Mouse (Mus musculus): ENCODE data around the gene Cdx2. TPM values are rescaled to one million over a fixed set of nuclear protein-coding genes. Genes with fewer than 3 reads are reported as not detected.

Gene Cdx2
- polyA plus RNA-seq, 1 experiment from 2014 or later: not detected

- H3K4me2 ChIP-seq: no peak overlapping the region
- peaks cover 39% of the 10 kb centered on the region for H3K27me3 ChIP-seq (ENCODE audit: control insufficient read depth, insufficient read depth, low read length)
- H3K9ac ChIP-seq (ENCODE audit: low read depth, low read length): no peak overlapping the region
- whole genome bisulfite sequencing (ENCODE audit: insufficient replicate concordance): 11% methylated on average over 17 of the region's 17 CpGs
- peak; percentile 43; the same call in 1 of the 2 replicates for ATAC-seq (replicated peaks; ENCODE audit: insufficient number of reproducible peaks, low FRiP score, low TSS enrichment)
- no peak overlapping the region for H3K4me3 ChIP-seq (ENCODE audit: low read depth, low read length)
- no peak overlapping the region for H3K27ac ChIP-seq (ENCODE audit: low read depth, low read length)
- no peaks in the 10 kb centered on the region for H3K4me1 ChIP-seq (ENCODE audit: control insufficient read depth, insufficient read depth, low read length)
- H3K36me3 ChIP-seq (ENCODE audit: control insufficient read depth, insufficient read depth, low read length): no peaks in the 10 kb centered on the region
- H3K9me3 ChIP-seq (replicated peaks; ENCODE audit: control insufficient read depth, low read length): no peaks in the 10 kb centered on the region
Measured at GRCm38 (mm10) chr5:147323237-147323917, 16.3 kb upstream of the Cdx2 start.

- peaks cover 51% of the 10 kb centered on the region for H3K27me3 ChIP-seq (ENCODE audit: control insufficient read depth, insufficient read depth, low read length)
- H3K4me2 ChIP-seq: no peak within 1 kb of the TSS
- no peak for ATAC-seq (replicated peaks; ENCODE audit: insufficient number of reproducible peaks, low FRiP score, low TSS enrichment)
- no peaks in the 10 kb centered on the region for H3K9me3 ChIP-seq (replicated peaks; ENCODE audit: control insufficient read depth, low read length)
- H3K36me3 ChIP-seq (ENCODE audit: control insufficient read depth, insufficient read depth, low read length): no peaks in the 10 kb centered on the region
- H3K4me1 ChIP-seq (ENCODE audit: control insufficient read depth, insufficient read depth, low read length): no peaks in the 10 kb centered on the region
- no peak within 1 kb of the TSS for H3K27ac ChIP-seq (ENCODE audit: low read depth, low read length)
- WGBS (ENCODE audit: insufficient replicate concordance): 67% methylated on average over 8 of the region's 8 CpGs
- H3K9ac ChIP-seq (ENCODE audit: low read depth, low read length): no peak within 1 kb of the TSS
- H3K4me3 ChIP-seq (ENCODE audit: low read depth, low read length): no peak within 1 kb of the TSS
Measured at GRCm38 (mm10) chr5:147322183-147322582, 15.1 kb upstream of the Cdx2 start, which contains the start of gene Urad. TSS of gene Urad (minus strand) at chr5:147322440.

- Histone ChIP-seq H3K4me1 (ENCODE audit: control insufficient read depth, insufficient read depth, low read length) (no peaks in the 10 kb centered on the region), H3K27ac (ENCODE audit: low read depth, low read length) (no peak overlapping the region), H3K9ac (ENCODE audit: low read depth, low read length) (no peak overlapping the region), H3K27me3 (ENCODE audit: control insufficient read depth, insufficient read depth, low read length) (peaks cover 75% of the 10 kb centered on the region), H3K36me3 (ENCODE audit: control insufficient read depth, insufficient read depth, low read length) (no peaks in the 10 kb centered on the region), H3K9me3 (replicated peaks; ENCODE audit: control insufficient read depth, low read length) (no peaks in the 10 kb centered on the region), H3K4me2 (no peak overlapping the region), H3K4me3 (ENCODE audit: low read depth, low read length) (no peak overlapping the region)
- ATAC-seq (replicated peaks; ENCODE audit: insufficient number of reproducible peaks, low FRiP score, low TSS enrichment): no peak
Measured at GRCm38 (mm10) chr5:147319653-147320052, 12.6 kb upstream of the Cdx2 start.

- no peak overlapping the region for H3K9ac ChIP-seq (ENCODE audit: low read depth, low read length)
- no peak overlapping the region for H3K27ac ChIP-seq (ENCODE audit: low read depth, low read length)
- no peak overlapping the region for H3K4me3 ChIP-seq (ENCODE audit: low read depth, low read length)
- no peak overlapping the region for H3K4me2 ChIP-seq
- no peaks in the 10 kb centered on the region for H3K36me3 ChIP-seq (ENCODE audit: control insufficient read depth, insufficient read depth, low read length)
- H3K9me3 ChIP-seq (replicated peaks; ENCODE audit: control insufficient read depth, low read length): no peaks in the 10 kb centered on the region
- WGBS (ENCODE audit: insufficient replicate concordance): 23% methylated on average over 7 of the region's 7 CpGs
- peaks cover 92% of the 10 kb centered on the region for H3K27me3 ChIP-seq (ENCODE audit: control insufficient read depth, insufficient read depth, low read length)
- no peaks in the 10 kb centered on the region for H3K4me1 ChIP-seq (ENCODE audit: control insufficient read depth, insufficient read depth, low read length)
- ATAC-seq (replicated peaks; ENCODE audit: insufficient number of reproducible peaks, low FRiP score, low TSS enrichment): no peak
Measured at GRCm38 (mm10) chr5:147317991-147318390, 10.9 kb upstream of the Cdx2 start.

GRCm38 (mm10) chr5:147317321-147317720, 10.3 kb upstream of the Cdx2 start:
- Histone ChIP-seq H3K4me3 (ENCODE audit: low read depth, low read length) (no peak overlapping the region), H3K9ac (ENCODE audit: low read depth, low read length) (no peak overlapping the region), H3K36me3 (ENCODE audit: control insufficient read depth, insufficient read depth, low read length) (no peaks in the 10 kb centered on the region), H3K27ac (ENCODE audit: low read depth, low read length) (no peak overlapping the region), H3K9me3 (replicated peaks; ENCODE audit: control insufficient read depth, low read length) (no peaks in the 10 kb centered on the region), H3K4me2 (no peak overlapping the region), H3K27me3 (ENCODE audit: control insufficient read depth, insufficient read depth, low read length) (peaks cover 93% of the 10 kb centered on the region), H3K4me1 (ENCODE audit: control insufficient read depth, insufficient read depth, low read length) (no peaks in the 10 kb centered on the region)
- no peak for ATAC-seq (replicated peaks; ENCODE audit: insufficient number of reproducible peaks, low FRiP score, low TSS enrichment)
- 7% methylated on average over 7 of the region's 7 CpGs for WGBS (ENCODE audit: insufficient replicate concordance)

GRCm38 (mm10) chr5:147315432-147316075, 8.5 kb upstream of the Cdx2 start:
- Histone ChIP-seq H3K4me1 (ENCODE audit: control insufficient read depth, insufficient read depth, low read length) (no peaks in the 10 kb centered on the region), H3K27ac (ENCODE audit: low read depth, low read length) (no peak overlapping the region), H3K9me3 (replicated peaks; ENCODE audit: control insufficient read depth, low read length) (no peaks in the 10 kb centered on the region), H3K4me3 (ENCODE audit: low read depth, low read length) (peak overlapping the region; percentile 1; the same call in 1 of the 2 replicates), H3K4me2 (peak overlapping the region; percentile 20), H3K9ac (ENCODE audit: low read depth, low read length) (no peak overlapping the region), H3K27me3 (ENCODE audit: control insufficient read depth, insufficient read depth, low read length) (peaks cover 95% of the 10 kb centered on the region), H3K36me3 (ENCODE audit: control insufficient read depth, insufficient read depth, low read length) (no peaks in the 10 kb centered on the region)
- no peak for ATAC-seq (replicated peaks; ENCODE audit: insufficient number of reproducible peaks, low FRiP score, low TSS enrichment)
- WGBS (ENCODE audit: insufficient replicate concordance): 2% methylated on average over 25 of the region's 25 CpGs

GRCm38 (mm10) chr5:147314646-147315431, 7.8 kb upstream of the Cdx2 start:
- no peak overlapping the region for H3K27ac ChIP-seq (ENCODE audit: low read depth, low read length)
- H3K9ac ChIP-seq (ENCODE audit: low read depth, low read length): no peak overlapping the region
- peak overlapping the region; percentile 1; the same call in 1 of the 2 replicates for H3K4me3 ChIP-seq (ENCODE audit: low read depth, low read length)
- no peaks in the 10 kb centered on the region for H3K36me3 ChIP-seq (ENCODE audit: control insufficient read depth, insufficient read depth, low read length)
- peaks cover 95% of the 10 kb centered on the region for H3K27me3 ChIP-seq (ENCODE audit: control insufficient read depth, insufficient read depth, low read length)
- H3K4me1 ChIP-seq (ENCODE audit: control insufficient read depth, insufficient read depth, low read length): no peaks in the 10 kb centered on the region
- H3K4me2 ChIP-seq: peak overlapping the region; percentile 27
- no peaks in the 10 kb centered on the region for H3K9me3 ChIP-seq (replicated peaks; ENCODE audit: control insufficient read depth, low read length)
- no peak for ATAC-seq (replicated peaks; ENCODE audit: insufficient number of reproducible peaks, low FRiP score, low TSS enrichment)
- 2% methylated on average over 39 of the region's 39 CpGs for WGBS (ENCODE audit: insufficient replicate concordance)

- no peaks in the 10 kb centered on the region for H3K36me3 ChIP-seq (ENCODE audit: control insufficient read depth, insufficient read depth, low read length)
- 1% methylated on average over 27 of the region's 27 CpGs for WGBS (ENCODE audit: insufficient replicate concordance)
- no peak overlapping the region for H3K27ac ChIP-seq (ENCODE audit: low read depth, low read length)
- no peak overlapping the region for H3K4me2 ChIP-seq
- no peak overlapping the region for H3K9ac ChIP-seq (ENCODE audit: low read depth, low read length)
- ATAC-seq (replicated peaks; ENCODE audit: insufficient number of reproducible peaks, low FRiP score, low TSS enrichment): no peak
- no peaks in the 10 kb centered on the region for H3K9me3 ChIP-seq (replicated peaks; ENCODE audit: control insufficient read depth, low read length)
- no peaks in the 10 kb centered on the region for H3K4me1 ChIP-seq (ENCODE audit: control insufficient read depth, insufficient read depth, low read length)
- no peak overlapping the region for H3K4me3 ChIP-seq (ENCODE audit: low read depth, low read length)
- peaks cover 99% of the 10 kb centered on the region for H3K27me3 ChIP-seq (ENCODE audit: control insufficient read depth, insufficient read depth, low read length)
Measured at GRCm38 (mm10) chr5:147312830-147313685, 6.0 kb upstream of the Cdx2 start.
